In the genomic region with DNA sequence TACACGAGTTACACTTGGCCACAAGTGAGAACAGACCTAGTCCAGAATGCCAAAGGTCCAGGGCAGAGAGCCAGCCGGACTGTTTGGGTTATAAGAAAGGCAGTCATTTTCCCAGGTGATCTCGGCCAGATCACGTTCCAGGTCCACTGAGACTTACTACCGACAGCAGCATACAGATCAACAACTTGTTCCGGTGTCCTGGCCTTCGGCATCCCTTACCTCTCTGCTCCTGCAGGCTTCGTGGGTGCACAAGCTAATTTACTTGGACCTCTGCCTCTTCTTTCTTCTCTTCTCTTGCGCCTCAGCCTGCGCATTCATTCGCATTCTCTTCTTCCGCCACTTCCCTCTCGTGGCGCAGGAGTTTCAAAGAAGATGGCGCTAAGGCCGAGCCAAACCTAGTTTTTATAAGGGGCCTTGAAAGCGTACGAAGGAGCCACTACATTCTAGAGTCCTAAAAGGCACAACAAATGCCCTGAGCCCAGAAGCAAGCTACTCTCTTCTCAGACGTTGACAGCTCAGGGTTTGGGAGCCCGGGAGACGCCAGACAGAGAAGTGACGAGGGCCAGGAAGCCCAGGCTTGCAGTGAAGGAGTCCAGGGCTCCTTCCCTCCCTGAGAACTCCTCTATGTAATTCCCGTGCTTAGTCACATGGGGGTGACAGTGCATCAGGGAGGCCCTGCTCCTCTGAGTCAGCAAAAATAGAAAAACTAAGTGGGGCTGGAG, we compare ENCODE assay signal across 8 mouse cellular contexts. TPM values are rescaled to one million over a fixed set of nuclear protein-coding genes. Genes with fewer than 3 reads are reported as not detected.
A peak's percentile ranks its signal among the peaks of the same experiment; 100 is the strongest.
DNase-seq lines count a peak whose midpoint lies in the region; ATAC-seq and TF ChIP-seq lines count a peak whose summit lies in the region.

No protein-coding gene starts in this region.

- H3K4me2 ChIP-seq in limb, embryonic 12.5 days: peak overlapping the region; percentile 57
- H3K4me2 ChIP-seq in midbrain, embryonic 13.5 days (replicated peaks): peak overlapping the region; percentile 53

- 0 out of 2 replicates have a peak, but pooled peaks cover 6% of the 10 kb centered on the region for H3K4me1 ChIP-seq in heart, embryonic 10.5 days
- no peaks in the 10 kb centered on the region for H3K4me1 ChIP-seq in limb, embryonic 12.5 days (replicated peaks)
- peaks cover 6% of the 10 kb centered on the region for H3K4me1 ChIP-seq in midbrain, embryonic 13.5 days (replicated peaks)
- 0 out of 2 replicates have a peak, but pooled peaks cover 2% of the 10 kb centered on the region for H3K4me1 ChIP-seq in small intestine, adult 2 months (ENCODE audit: control insufficient read depth, insufficient read depth, insufficient read length, low read length)

- TF ChIP-seq CTCF in brain, embryonic 14.5 days (IDR thresholded peaks at IDR 0.05; ENCODE audit: borderline replicate concordance, extremely low read depth, insufficient read depth, insufficient read length): peak; percentile 55; the same call in 1 of the 2 replicates
- TF ChIP-seq CTCF in small intestine, adult 2 months (IDR thresholded peaks at IDR 0.05; ENCODE audit: extremely low read depth, insufficient read length, insufficient replicate concordance, low read depth, low read length): peak; percentile 59; the same call in 1 of the 2 replicates

- no peak for TF ChIP-seq POLR2A in brain, embryonic 14.5 days (IDR thresholded peaks at IDR 0.05; ENCODE audit: borderline replicate concordance, extremely low read depth, insufficient read depth, insufficient read length, poor library complexity, severe bottlenecking)
- peak; percentile 66; the same call in 1 of the 2 replicates for TF ChIP-seq POLR2A in small intestine, adult 2 months (IDR thresholded peaks at IDR 0.05; ENCODE audit: low read depth, low read length)

- H3K4me3 ChIP-seq in heart, embryonic 10.5 days: peak overlapping the region; percentile 59
- peak overlapping the region; percentile 38 for H3K4me3 ChIP-seq in limb, embryonic 12.5 days (replicated peaks)
- peak overlapping the region; percentile 27 for H3K4me3 ChIP-seq in midbrain, embryonic 13.5 days (replicated peaks)
- peak overlapping the region; percentile 57 for H3K4me3 ChIP-seq in small intestine, adult 2 months (ENCODE audit: low read depth, low read length)

- ATAC-seq in CD4-positive, CD25-positive, alpha-beta regulatory T cell, adult 4 months: peak; percentile 76
- ATAC-seq in erythroblast, adult 5-6 weeks (replicated peaks; ENCODE audit: low FRiP score, poor library complexity, severe bottlenecking): peak; percentile 96
- ATAC-seq in limb, embryonic 12.5 days (ENCODE audit: insufficient number of reproducible peaks, insufficient read depth, low FRiP score, low TSS enrichment, low read depth): peak; percentile 70
- peak; percentile 81 for ATAC-seq in midbrain, embryonic 13.5 days

- H3K9me3 ChIP-seq in heart, embryonic 10.5 days: no peaks in the 10 kb centered on the region
- H3K9me3 ChIP-seq in limb, embryonic 12.5 days: no peaks in the 10 kb centered on the region
- H3K9me3 ChIP-seq in midbrain, embryonic 13.5 days: no peaks in the 10 kb centered on the region

- H3K27ac ChIP-seq in heart, embryonic 10.5 days: peak overlapping the region; percentile 86
- peak overlapping the region; percentile 83 for H3K27ac ChIP-seq in limb, embryonic 12.5 days
- peak overlapping the region; percentile 75 for H3K27ac ChIP-seq in midbrain, embryonic 13.5 days
- H3K27ac ChIP-seq in small intestine, adult 2 months (ENCODE audit: insufficient read depth, low read depth, low read length): peak overlapping the region; percentile 87

- no peaks in the 10 kb centered on the region for H3K27me3 ChIP-seq in heart, embryonic 10.5 days (ENCODE audit: insufficient read depth, poor library complexity, severe bottlenecking)
- H3K27me3 ChIP-seq in limb, embryonic 12.5 days: no peaks in the 10 kb centered on the region
- H3K27me3 ChIP-seq in midbrain, embryonic 13.5 days: no peaks in the 10 kb centered on the region
- H3K27me3 ChIP-seq in small intestine, adult 2 months (ENCODE audit: control insufficient read depth, insufficient read depth, low read length): no peaks in the 10 kb centered on the region

- H3K36me3 ChIP-seq in heart, embryonic 10.5 days: no peaks in the 10 kb centered on the region
- no peaks in the 10 kb centered on the region for H3K36me3 ChIP-seq in limb, embryonic 12.5 days
- H3K36me3 ChIP-seq in midbrain, embryonic 13.5 days: no peaks in the 10 kb centered on the region
- no peaks in the 10 kb centered on the region for H3K36me3 ChIP-seq in small intestine, adult 2 months (ENCODE audit: control insufficient read depth, insufficient read depth, low read length)

- peak; percentile 84 for DNase-seq in brain, embryonic 14.5 days (ENCODE audit: low read depth)
- DNase-seq in heart, embryonic 10.5 days (ENCODE audit: low spot score): peak; percentile 93
- DNase-seq in kidney, adult 9 months: peak; percentile 90

- H3K9ac ChIP-seq in limb, embryonic 12.5 days (replicated peaks): peak overlapping the region; percentile 52
- peak overlapping the region; percentile 52 for H3K9ac ChIP-seq in midbrain, embryonic 13.5 days (replicated peaks)

- 4% methylated on average over 23 of the region's 23 CpGs for WGBS in heart, embryonic 10.5 days
- WGBS in limb, embryonic 12.5 days: 4% methylated on average over 23 of the region's 23 CpGs
- WGBS in midbrain, embryonic 13.5 days: 2% methylated on average over 23 of the region's 23 CpGs
- 5% methylated on average over 23 of the region's 23 CpGs for WGBS in small intestine, adult 2 months

RNA-seq across cellular contexts. Expression of a gene that starts 27.2 kb away (rescaled TPM):
- polyA plus RNA-seq in CD4-positive, CD25-positive, alpha-beta regulatory T cell, adult 4 months (2017; shearing (Covaris generic)): 10 to 100 TPM; 63.0 to 64.6 TPM
- polyA plus RNA-seq in brain, embryonic 14.5 days (2012; rRNA removed): 38.1 and 52.2 TPM in 2 replicates
- 23.0 and 33.8 TPM in 2 replicates for total RNA-seq in erythroblast, adult 5-6 weeks (2015; ENCODE audit: low replicate concordance)
- total RNA-seq in erythroblast, adult 5-6 weeks (2017; ENCODE audit: low replicate concordance): 21.0 and 29.0 TPM in 2 replicates
- 51.0 and 58.4 TPM in 2 replicates for polyA plus RNA-seq in heart, embryonic 10.5 days (2016; fragmentation: Nextera tagmentation; extraction: Ambion mirVana)
- 81.3 and 91.8 TPM in 2 replicates for polyA plus RNA-seq in limb, embryonic 12.5 days (2016; fragmentation: Nextera tagmentation; extraction: Ambion mirVana)
- 75.1 and 81.5 TPM in 2 replicates for polyA plus RNA-seq in midbrain, embryonic 13.5 days (2015; fragmentation: Nextera tagmentation; extraction: Ambion mirVana)
- 6.9 and 16.3 TPM in 2 replicates for polyA plus RNA-seq in small intestine, adult 2 months (2012; rRNA removed)

RNA-seq across cellular contexts. Expression of a gene that starts 29.9 kb away (rescaled TPM):
- polyA plus RNA-seq in CD4-positive, CD25-positive, alpha-beta regulatory T cell, adult 4 months (2017; shearing (Covaris generic)): not detected
- polyA plus RNA-seq in brain, embryonic 14.5 days (2012; rRNA removed): 1.6 and 2.0 TPM in 2 replicates
- not detected in 2 replicates for total RNA-seq in erythroblast, adult 5-6 weeks (2015; ENCODE audit: low replicate concordance)
- total RNA-seq in erythroblast, adult 5-6 weeks (2017; ENCODE audit: low replicate concordance): not detected in 2 replicates
- 0.46 and 3.5 TPM in 2 replicates for polyA plus RNA-seq in heart, embryonic 10.5 days (2016; fragmentation: Nextera tagmentation; extraction: Ambion mirVana)
- 6.1 and 7.4 TPM in 2 replicates for polyA plus RNA-seq in limb, embryonic 12.5 days (2016; fragmentation: Nextera tagmentation; extraction: Ambion mirVana)
- polyA plus RNA-seq in midbrain, embryonic 13.5 days (2015; fragmentation: Nextera tagmentation; extraction: Ambion mirVana): 0.30 and 0.47 TPM in 2 replicates
- 2.9 and 4.8 TPM in 2 replicates for polyA plus RNA-seq in small intestine, adult 2 months (2012; rRNA removed)

RNA-seq across cellular contexts. Expression of a gene that starts 49.0 kb away (rescaled TPM):
- not detected for polyA plus RNA-seq in CD4-positive, CD25-positive, alpha-beta regulatory T cell, adult 4 months (2017; shearing (Covaris generic))
- polyA plus RNA-seq in brain, embryonic 14.5 days (2012; rRNA removed): not detected in 2 replicates
- not detected in 2 replicates for total RNA-seq in erythroblast, adult 5-6 weeks (2015; ENCODE audit: low replicate concordance)
- not detected in 2 replicates for total RNA-seq in erythroblast, adult 5-6 weeks (2017; ENCODE audit: low replicate concordance)
- polyA plus RNA-seq in heart, embryonic 10.5 days (2016; fragmentation: Nextera tagmentation; extraction: Ambion mirVana): not detected in 2 replicates
- polyA plus RNA-seq in limb, embryonic 12.5 days (2016; fragmentation: Nextera tagmentation; extraction: Ambion mirVana): not detected in 2 replicates
- polyA plus RNA-seq in midbrain, embryonic 13.5 days (2015; fragmentation: Nextera tagmentation; extraction: Ambion mirVana): not detected in 2 replicates
- polyA plus RNA-seq in small intestine, adult 2 months (2012; rRNA removed): not detected in 2 replicates

Comparison
In these comparisons a context has a peak if more than half of its experiments do, and no peak if none do; other contexts are left out.
1. Peak in every context shown above with its lines: DNase-seq, ATAC-seq, H3K4me3 ChIP-seq and H3K27ac ChIP-seq.